Mouse (Mus musculus) gastrocnemius, postnatal 25 days (tissue): ENCODE measurements around the gene Vac14. TPM values are rescaled to one million over a fixed set of nuclear protein-coding genes. Genes with fewer than 3 reads are reported as not detected.

Experiments
- DNase-seq: peaks from one replicate; pipeline ENCODE4 v3.0.0; 2022
- total RNA-seq, 2 experiments: library from RNA; stranded (reverse); gene quantifications; 1 replicate in 1 of 2; 2 replicates in 1 of 2; pipeline ENCODE4 v1.2.3; 2021

Gene Vac14
- total RNA-seq, 2 experiments from 2014 or later = 15.4 to 16.2 TPM

GRCm38 (mm10) chr8:110749500-110750170 is 131.2 kb downstream of the Vac14 start:
- DNase-seq = no peak

- no peak for DNase-seq
Measured at GRCm38 (mm10) chr8:110750269-110750668, 131.9 kb downstream of the Vac14 start.

GRCm38 (mm10) chr8:110751490-110751889 is 133.1 kb downstream of the Vac14 start:
- DNase-seq = no peak

GRCm38 (mm10) chr8:110754713-110755112 is 136.3 kb downstream of the Vac14 start:
- no peak for DNase-seq

- DNase-seq = no peak
Measured at GRCm38 (mm10) chr8:110755511-110756170, 137.3 kb downstream of the Vac14 start.

- no peak for DNase-seq
Measured at GRCm38 (mm10) chr8:110756196-110756595, 137.8 kb downstream of the Vac14 start.

- no peak for DNase-seq
Measured at GRCm38 (mm10) chr8:110760280-110760940, 142.0 kb downstream of the Vac14 start.

DNA sequence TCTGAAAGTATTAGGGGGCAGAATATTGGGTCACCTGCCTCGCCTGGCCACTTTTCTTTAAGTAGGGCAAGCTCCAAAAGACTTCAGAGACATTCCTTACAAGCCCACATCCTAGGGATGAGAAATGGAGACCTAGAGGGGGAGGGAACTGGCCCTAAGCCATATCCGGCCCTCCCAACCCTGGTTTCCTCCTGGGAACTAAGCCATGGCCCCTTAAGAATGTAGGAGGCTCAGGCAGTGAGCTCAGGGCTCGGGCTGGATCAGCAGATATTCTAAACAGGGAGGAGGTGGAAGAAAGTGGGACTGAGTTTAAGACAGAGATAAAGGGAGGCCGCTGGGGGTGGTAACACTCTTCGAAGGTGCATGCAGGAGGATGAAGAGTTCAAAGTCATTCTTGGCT is 142.8 kb downstream of the Vac14 start:
- DNase-seq = peak; percentile 49

DNA sequence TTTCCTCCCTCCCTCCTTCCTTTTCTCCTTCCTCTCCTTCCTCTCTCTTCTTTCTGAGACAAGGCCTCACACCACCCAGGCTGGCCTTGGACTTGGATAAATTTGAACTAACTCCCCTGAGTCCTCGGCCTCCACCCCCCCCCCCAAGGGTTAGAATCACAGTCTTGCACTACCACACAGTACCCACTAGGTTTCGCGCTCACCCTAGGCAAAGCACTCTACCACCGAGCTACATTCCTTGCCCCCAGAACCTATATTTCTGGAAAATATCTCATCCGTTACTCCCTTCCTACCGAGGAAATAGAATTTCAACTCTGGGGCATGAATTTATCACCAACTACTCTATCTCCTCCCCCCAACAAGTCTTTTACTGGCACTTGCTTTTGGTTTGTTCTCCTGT is 143.6 kb downstream of the Vac14 start:
- no peak for DNase-seq

- no peak for DNase-seq
Measured at GRCm38 (mm10) chr8:110764671-110765070, 146.3 kb downstream of the Vac14 start.

DNA sequence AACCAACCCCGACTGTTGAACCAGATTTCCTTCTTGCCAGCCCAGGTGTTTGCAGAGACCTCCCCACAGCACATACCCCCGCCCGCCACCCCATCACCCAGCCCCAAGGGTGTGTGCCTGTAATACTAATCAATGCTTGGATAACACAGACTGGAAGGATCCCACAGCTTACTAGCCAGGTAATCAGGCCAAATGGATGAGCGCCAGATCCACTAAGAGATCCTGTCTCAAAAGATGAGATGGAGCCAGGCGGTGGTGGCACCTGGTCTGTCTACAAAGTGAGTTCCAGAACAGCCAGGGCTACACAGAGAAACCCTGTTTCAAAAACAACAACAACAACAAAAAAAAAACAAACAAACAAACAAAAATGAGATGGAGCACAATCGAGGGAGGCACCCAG is 148.9 kb downstream of the Vac14 start:
- no peak for DNase-seq

Other genes starting within 250 kb of the Vac14 start
- gene Mtss1l, start 102.9 kb downstream of the Vac14 start, total RNA-seq = 10 to 100 TPM; 64.7 to 82.3 TPM
- gene Il34, start 187.3 kb downstream of the Vac14 start, total RNA-seq = 1 to 10 TPM; 6.5 to 6.8 TPM
- gene Cog4, start 228.0 kb downstream of the Vac14 start, total RNA-seq = 10 to 100 TPM; 56.0 to 63.1 TPM
- gene Sf3b3, start 228.2 kb downstream of the Vac14 start, total RNA-seq = 10 to 100 TPM; 18.4 to 19.2 TPM